Mouse (Mus musculus) T-helper 2 cell (primary cell): Measurements from ENCODE around the gene Cdc45.

Experiments
- in situ Hi-C: fragments of 300-600 bp; cut with MboI, MseI; formaldehyde crosslinking; loops from one replicate; pipeline ENCODE4 v1.15.1; 2025; ENCODE audit warnings: high pct_unique_total_duplicates

Cdc45 gene

DNA sequence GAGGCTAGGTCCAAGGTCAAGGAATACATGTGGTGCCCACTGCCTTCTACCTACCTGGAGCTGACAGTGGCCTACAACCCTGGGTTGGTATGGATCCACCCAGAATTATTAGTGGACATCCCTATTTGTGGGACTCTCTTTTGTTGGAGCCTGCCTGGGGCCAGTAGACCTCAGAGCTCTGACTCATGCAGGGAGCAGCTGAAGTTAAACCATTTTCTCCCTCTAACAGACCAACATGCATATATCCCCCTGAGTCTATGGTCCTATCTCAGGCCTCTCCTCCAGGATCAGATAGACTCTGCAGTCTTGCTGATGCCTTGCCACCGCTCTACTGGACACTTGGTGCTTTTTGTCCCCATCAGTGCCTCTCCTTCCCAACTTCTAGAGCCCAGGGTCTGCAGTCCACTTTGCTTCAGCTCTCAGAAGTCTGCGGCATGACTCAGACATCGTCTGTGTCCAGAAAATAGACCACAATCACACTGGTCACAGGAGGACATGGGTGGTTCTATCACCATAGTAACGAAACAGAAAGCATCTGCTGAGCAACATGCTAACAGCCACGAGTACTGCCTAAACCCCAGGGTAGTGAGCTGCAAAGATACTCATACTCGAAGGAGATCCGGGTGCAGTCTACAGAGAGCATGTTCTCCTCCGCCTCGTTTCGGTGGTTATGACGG lies 16.4 kb downstream of the Cdc45 start:
- in situ Hi-C loops: no loop called here

DNA sequence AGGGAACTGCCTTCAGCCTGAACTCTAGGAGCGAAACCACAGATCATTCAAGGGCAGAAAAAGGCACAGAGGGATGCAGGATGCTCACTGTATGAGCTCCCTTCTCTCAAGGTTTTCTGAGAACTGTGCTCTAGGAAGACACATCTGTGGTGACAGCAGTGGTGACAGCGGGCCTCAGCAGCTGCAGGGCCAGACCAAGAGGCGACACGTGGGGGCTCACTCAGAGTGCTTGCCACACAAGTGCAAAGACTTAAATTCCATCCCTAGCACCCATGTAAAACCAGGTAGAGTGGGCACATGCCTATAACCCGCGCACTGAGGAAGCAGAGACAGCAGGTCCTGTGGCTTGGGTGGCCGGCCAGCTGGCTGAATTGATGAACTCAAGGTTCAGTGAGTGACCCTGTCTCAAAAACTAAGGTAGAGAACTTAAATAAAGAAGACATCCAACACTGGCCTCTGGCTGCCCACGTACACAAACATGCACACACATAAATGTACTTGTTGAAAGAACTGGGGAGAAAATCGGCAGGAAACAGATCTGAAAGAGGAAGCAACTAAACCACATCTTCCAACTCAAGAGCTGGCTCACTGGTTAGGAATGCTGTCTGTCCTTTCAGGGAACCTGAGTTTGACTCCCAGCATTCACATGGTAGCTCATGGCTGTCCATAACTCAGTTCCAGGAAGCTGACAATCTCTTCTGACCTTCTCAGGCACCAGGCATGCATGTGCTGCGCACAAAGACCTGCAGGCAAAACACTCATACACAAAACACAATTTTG lies 23.0 kb downstream of the Cdc45 start:
- in situ Hi-C loops: no loop called here

DNA sequence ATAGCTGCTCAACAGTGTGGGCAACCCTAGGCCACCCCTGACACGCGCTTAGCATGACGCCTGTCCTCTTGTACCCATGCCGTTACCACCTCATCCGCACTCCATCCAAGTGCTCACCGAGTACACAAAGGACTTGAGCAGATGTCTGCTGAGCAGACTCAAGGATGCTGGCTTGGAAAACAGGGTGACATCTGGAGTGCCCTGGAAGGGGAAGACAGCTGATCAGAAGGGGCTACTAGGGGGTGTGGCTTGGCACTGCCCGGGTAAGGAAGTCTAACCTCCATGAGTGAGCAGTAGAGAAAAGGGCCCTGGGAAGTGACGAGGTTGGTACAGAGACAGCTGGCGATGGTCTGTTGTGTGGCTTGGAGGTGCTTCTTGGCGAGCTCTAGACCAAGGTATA lies 25.1 kb downstream of the Cdc45 start:
- in situ Hi-C loops: no loop called here

DNA sequence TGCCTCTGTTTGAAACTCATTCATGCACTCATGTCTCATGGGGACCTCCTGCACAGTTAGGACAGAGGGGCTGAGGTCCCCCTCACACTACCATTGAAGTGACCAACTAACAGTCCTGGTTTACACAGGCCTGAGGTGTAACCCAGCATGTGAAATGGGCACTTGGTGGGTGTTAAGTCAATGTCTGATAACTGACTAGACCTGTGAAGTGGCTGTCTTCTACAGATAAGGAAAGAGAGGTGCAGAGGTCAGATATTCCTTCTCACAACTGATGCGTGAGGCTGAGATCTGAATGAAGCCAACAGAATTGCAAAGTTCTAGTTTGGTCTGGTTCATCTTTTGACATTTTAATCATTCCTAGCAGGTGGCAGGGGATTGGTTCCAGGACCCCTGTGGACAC lies 26.3 kb downstream of the Cdc45 start:
- in situ Hi-C loops: no loop called here

DNA sequence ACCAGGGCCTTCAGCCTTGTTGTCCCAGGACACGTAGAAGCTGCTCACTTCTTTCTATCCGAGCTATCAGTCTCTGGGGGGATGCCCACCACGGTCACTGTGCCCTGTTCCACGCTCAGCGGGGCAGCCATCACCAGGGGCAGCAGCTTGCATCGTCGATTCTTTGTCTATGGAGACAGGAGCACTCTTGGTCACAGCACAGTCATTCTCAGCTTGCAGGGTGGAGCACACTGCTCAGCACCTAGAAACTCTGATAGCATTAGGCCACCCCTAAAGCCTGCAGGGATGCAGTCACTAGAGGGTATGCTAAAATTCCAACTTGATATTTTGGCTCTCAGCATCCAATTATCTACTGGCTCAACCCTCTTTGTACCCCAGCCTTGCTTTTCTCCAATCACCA lies 26.8 kb downstream of the Cdc45 start:
- in situ Hi-C loops: no loop called here

DNA sequence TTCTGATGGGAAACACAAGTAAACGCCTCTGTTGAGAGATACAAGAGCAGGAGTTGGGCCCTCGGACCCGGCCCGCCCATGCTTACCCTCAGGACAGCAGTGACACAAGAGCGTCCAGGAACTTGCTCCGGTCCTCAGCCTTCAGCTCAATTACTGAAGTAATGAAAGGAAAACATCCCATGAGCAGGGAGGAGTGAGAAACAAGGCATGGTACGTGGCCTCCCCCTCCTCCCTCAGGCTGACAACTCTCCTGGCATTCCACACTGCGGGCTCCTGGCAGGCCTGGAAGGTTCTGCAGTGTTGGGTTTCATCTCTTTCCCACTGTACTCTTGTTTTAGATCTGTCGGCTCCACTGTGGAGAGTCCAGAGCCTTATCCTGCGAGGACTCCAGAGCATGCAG lies 30.0 kb downstream of the Cdc45 start:
- in situ Hi-C loops: no loop called here

DNA sequence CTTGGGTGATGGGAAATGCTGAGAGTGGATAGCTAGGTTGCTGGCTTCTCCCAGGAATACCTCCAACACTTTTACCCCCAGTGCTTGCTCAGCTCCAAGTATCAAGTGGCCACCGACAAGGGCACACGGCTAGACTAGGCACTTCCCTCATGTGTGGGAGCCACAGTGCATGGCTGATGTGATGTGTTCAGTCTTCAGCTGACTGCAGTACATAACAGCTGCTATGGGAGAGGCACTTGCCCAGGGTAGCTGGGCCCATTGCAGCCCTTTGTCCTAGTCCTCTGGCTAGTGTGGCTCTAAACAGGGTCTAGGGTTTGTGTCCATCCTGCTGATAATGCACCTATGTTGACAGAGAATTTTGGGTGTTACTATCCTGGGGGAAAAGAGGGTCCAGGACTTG lies 33.3 kb downstream of the Cdc45 start:
- in situ Hi-C loops: loop anchor here (5.0 kb wide), 1 partner anchor 81 kb away; no protein-coding TSS in a partner anchor

DNA sequence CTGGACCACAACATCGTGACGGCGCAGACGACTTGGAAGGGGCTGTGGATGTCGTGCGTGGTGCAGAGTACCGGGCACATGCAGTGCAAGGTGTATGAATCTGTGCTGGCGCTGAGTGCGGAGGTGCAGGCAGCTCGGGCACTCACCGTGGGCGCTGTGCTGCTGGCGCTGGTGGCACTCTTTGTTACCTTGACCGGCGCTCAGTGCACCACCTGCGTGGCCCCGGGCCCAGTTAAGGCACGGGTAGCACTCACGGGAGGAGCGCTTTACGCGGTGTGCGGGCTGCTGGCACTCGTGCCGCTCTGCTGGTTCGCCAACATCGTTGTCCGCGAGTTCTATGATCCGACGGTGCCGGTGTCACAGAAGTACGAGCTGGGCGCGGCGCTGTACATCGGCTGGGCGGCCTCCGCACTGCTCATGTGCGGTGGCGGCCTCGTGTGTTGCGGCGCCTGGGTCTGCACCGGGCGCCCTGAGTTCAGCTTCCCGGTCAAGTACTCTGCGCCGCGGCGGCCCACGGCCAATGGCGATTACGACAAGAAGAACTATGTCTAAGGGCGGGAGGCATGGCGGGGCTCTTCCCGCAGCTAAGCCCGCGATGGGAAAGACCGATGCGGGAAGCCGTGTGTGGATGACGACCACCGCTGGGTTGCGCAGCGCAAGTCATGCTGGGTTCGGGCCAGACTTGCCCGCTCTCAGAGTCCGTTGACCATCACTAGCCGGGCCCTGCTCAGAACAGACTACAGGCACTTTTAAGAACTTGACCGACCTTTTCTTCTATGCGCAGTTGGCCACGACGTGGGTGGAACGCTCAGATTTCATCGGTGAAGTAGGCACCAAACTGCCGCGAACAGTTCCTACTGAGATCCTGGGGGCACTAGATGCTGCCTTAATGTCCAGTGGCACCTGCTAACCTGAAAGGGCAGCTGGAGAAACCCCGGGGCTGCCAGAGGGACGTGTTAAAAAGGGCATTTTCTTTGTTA lies 34.4 kb downstream of the Cdc45 start:
- in situ Hi-C loops: loop anchor here (5.0 kb wide), 1 partner anchor 80 kb away; no protein-coding TSS in a partner anchor

DNA sequence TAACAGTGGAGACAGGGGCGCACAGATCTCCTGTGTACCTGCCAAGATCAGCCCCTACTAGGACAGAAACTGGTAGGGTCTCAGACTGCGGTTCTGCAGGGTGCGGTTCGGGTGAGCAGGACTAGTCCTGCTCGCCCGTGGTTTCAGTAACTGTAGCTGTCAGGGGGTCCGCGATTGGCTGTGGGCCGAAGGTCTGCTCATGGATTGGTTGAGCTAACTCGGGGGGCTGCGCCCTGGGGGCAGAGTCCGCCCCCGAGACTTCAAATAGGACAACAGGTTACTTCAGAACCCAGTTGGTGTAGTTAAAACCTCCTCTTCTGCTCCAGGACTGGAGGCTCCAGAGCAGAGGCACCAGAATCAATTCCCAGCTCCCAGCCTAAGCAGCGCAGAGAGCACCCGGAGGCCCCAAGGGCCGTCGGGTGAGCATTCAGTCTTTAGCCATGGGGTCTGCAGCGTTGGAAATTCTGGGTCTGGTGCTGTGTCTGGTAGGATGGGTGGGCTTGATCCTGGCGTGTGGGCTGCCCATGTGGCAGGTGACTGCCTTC lies 35.2 kb downstream of the Cdc45 start, which contains the start of gene Cldn5:
Gene Cldn5, plus strand, starts transcription at position 292 of the 545 bp plus-strand sequence.
- in situ Hi-C loops: loop anchor here (5.0 kb wide), 1 partner anchor 79 kb away; no protein-coding TSS in a partner anchor

DNA sequence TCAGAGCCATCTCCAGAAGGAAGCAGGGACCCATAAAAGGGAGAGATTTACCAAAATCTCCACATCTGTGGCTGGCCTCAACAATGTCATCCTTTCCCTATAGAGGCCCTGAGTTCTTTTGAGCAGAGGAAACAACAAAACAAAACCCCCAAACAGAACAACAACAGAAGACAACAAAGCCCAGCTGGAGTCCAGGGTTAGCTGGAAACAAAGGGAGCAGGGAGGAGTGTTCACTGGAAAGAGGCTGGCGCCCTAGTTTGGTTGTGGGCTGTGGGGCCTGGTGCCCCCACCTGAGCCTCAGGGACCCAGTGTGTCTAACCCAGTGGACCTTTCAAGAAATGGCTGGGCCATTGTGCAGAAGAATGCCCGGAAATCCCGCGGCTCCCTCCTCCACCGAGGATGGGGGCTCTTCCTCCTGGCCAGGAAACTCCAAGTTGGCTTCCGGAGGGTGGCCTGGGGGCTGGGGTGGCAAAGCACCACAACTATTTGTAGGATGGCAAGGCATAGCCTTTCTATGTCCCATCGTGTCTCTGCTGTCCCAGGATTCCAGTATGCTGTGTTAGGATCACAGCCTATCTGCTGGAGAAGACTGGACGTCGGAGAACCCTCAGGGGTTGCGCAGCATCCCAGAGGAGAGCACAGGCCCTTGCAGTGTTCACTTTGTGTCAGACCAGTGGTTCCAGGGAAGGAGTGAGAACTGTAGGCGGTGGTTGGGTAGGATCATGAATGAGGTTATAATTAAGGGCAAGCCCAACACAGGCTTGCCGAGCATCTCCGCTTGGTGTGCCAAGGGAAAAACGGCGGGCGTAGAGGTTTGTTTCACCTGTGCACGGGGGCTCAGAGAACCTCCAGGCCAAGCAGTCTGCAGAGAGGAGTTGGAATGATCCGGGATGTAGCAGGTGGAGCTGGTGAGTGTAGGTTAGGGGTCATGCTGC lies 35.9 kb downstream of the Cdc45 start:
- in situ Hi-C loops: loop anchor here (5.0 kb wide), 1 partner anchor 79 kb away; no protein-coding TSS in a partner anchor

DNA sequence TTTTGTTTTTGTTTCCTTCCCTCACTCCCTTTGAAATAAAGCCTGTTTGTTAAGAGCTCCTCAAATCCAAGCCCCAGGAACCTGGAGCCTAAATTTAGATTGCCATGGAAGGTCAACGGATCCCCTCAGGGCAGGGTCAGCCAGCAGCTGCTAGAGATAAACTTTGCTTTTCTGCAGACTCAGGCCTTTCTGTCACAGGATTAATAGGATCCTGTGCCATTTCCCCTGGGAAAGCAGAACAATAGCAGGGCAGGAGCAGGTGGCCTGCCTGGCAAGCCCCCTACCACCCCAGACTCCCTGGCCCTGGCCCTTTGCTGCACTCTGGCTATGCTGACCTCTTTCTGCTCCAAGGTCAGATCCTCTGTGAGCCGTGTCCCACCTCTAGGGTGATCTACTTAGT lies 37.9 kb downstream of the Cdc45 start:
- in situ Hi-C loops: no loop called here

DNA sequence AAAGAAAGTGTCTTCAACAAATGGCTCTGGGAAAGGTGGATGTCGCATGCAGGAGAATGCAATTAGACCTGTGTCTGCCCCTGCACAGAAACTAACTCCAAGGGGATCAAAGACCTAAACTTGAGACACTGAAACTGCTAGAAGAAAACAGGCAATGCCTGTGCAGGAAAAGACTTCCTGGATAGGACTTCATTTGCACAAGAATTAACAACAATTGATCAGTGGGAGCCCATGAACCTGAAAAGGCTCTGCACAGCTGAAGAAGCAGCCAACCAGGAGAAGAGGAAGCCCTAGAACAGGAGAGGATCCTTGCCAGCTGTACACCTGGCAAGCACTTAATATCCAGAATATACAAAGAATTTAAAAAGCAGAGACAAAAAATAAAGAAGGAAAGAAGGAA lies 42.3 kb downstream of the Cdc45 start:
- in situ Hi-C loops: no loop called here

DNA sequence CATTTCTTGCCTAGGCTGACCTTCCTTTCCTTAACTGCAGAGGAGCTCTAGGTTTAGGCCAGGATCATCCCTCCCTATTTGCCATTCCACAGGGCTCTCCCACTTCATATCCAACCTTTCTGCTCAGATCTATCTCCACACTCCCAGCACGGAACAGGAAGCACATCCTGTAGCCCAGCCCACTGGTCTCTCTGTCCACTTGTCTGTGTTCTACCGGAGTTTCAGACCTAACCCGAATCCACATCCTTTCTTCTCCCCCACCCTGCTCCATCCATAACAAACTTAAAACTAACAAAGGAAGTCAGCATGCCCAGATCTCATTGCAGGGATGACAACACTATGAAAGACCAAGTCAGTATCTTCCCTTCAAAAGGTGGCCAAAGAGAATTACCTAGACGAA lies 45.4 kb downstream of the Cdc45 start:
- in situ Hi-C loops: no loop called here

DNA sequence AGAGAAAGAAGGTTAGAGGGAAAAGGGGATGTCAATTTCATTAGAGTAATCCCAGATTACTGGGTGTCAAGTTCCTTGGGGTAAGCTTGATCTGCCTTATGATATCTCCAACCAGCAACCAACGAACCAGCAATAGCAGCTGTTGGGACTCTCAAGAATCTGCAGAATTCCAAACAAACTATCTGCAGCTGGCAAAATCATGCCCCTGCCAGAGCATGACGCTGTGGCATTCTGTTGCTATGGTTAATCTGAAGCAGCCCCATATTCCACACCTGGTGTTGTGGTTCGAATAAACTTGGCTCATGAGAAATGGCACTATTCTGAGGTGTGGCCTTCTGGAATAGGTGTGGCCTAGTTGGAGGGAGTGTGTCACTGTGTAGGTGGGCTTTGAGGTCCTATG lies 48.8 kb downstream of the Cdc45 start:
- in situ Hi-C loops: no loop called here

DNA sequence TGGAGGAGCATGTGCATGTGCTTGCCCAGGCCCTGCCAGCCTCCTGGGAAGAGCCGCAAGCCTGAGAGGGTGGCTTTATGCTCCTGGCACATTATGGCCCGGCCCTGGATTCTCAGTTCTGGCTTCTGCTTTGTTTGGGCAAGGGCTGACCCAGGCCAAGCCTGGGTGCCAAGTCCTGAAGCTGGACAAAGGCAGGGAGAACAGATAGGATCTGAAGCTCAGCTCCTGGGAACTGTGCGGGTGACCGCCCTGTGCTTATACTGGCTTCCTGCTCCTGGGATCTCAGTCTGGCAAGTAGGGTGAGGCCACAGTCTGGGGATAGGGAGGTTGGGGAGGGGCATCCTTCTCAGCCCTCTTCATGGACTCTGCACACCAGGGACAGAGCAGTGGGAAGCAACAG lies 50.1 kb downstream of the Cdc45 start:
- in situ Hi-C loops: no loop called here

DNA sequence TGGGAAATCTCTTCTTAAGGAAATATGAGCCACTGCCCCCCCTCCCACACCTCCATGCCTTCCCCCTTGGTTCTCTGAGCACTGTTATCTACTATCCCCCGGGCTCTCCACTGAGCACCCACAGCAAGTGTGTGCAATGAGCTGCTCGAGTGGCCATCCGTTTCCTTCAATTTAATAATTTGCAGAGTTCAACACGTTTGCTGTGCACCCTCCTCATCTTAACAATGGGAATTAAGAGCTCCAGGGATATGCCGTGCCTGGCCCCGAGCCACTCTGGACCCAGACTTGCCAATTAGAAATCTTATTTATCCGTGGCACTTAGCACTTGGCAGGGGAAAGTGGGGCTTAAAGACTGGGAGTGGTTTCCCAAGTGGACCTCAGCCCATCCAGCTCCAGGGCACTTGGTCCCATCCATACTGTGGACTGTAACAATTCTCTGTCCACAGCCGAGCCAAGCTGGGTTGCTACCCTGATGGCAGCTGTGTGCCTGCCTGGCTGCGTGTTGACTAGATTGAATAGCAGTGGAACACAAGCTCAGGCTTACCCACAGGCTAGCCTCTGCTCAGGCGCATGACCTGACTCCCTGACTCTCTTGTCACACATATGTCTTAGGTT lies 59.8 kb downstream of the Cdc45 start:
- in situ Hi-C loops: no loop called here

DNA sequence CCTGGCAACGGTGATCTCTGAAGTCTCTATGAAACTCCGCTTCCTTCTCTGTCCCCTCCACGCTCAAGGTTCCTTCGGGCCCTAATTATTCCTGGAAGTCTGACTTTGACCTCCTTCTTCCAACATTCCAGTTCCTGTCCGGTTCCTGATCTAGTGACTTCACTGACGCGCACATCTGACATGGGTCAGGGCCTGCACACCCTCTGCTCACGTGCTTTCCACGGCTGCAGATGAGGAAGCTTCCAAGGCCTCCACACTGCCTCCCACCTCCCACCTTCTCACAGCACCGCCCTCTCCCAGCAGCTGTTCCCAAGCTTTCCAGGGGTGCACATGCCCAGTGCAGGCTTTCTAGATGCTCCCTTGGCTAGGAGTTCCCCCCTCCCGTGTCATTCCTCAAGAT lies 60.7 kb downstream of the Cdc45 start:
- in situ Hi-C loops: no loop called here

DNA sequence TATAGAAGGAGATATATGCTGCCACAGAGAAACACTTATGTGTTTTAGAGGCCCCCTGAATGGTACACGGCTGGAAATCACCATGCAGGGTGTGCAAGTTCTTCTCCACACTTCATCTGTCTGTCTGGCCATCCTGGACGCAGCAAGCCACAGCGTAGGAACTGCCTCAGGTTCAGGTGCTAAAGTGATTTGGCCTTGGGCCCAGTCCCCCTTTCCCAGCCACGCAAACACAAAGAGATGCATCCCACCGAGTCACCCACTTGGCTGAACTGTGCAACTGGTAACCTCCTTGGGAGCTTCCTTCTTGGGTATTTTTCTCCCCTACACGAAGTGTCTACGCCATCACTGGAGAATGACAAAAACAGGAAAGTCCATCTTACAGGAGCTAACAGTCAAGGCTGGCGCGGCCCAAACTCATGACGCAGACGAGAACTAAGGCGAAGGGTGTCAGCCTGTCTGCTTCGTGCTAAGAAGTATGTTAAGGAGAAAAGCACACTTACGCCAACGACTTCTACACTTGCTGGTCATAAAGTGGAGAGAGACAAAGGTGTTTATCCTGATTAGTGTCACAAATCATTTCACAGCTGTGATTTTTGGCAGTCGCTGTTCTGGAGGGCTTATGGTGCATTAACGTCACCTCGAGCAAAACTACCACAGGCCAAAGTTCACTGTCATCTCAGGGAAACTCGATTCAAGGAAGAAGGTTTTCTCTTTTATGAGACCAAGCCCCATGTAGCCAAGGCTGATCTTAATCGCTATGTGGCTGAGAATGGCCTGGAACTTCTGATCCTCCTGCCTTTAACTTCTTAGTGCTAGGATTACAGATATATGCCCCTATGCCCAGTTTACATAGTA lies 65.3 kb downstream of the Cdc45 start:
- in situ Hi-C loops: no loop called here

DNA sequence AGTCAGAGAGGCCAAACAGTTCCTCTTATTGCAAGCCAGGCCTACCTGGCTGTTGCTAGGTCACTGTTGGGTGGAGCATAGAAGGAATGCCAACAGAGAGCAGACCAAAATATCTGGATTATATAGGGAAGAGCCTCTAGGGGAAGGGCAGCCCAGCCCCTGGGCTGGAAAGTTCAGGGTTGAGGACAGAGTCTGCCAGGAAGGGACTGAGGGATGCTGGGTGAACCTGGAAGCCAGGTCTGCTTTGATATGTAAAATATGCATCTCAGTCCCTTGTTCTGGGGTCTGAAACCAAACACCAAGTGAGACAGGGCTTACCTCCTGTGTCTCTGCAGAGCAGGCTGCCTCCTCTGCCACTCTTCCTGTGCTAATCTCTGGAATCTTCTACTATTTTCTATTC lies 73.5 kb downstream of the Cdc45 start:
- in situ Hi-C loops: loop anchor here (10.0 kb wide), 1 partner anchor 1636 kb away; no protein-coding TSS in a partner anchor
